Comparison of ENCODE assay signal across 17 mouse cellular contexts in the genomic region with DNA sequence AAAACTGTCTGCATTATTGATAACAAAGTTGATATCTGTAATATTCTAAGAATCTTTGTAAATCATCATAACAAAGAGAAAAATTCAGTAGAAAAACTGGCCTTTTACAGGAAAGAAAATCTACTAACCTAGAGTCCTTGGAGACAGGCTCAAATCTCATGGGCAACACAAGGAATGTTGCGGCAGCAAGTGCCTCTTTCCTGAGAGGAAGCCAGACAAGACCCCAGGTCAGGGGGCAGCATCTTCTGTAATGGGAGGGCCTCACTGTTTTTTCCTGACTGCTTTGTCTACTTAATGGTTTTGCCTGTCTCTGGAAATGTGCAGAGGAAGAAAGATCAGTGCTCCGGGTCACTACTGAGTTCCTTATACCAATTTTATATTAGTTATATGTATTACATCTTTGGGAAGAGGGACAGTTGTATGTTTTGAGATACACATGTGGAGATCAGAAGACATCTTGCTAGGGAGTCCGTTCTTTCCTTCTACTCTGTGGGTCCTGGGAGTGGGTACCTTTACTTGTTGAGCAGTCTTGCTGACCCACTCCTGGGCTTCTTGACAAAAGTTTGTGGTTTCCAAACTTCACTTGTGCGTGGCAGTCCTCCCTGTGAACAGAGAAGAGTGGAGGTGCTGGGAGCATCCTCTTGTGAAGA.
"Had no signal": no experiment of that assay in that cellular context is flagged by ENCODE, and none has a peak within 500 bp of the region (broad histone marks: within the 10 kb centered on the region; RNA-seq: fewer than 3 reads in every experiment).

No protein-coding gene starts in this region.

- H3K4me3 ChIP-seq: kidney, embryonic 15.5 days; liver, embryonic 13.5 days; midbrain, embryonic 12.5 days; midbrain, embryonic 15.5 days; myocyte; neural tube, embryonic 13.5 days; stomach, embryonic 15.5 days had no signal

- H3K27me3 ChIP-seq: kidney, embryonic 15.5 days; liver, embryonic 13.5 days; midbrain, embryonic 12.5 days; midbrain, embryonic 15.5 days; neural tube, embryonic 13.5 days; stomach, embryonic 15.5 days had no signal

- DNase-seq: kidney, adult 8-10 months; kidney, postnatal 10 days; kidney, postnatal 4 days; liver, embryonic 13.5 days; lung, adult 2 months; lung, postnatal 14 days; lung, postnatal 4 days; retina, postnatal 1 day; right cerebral cortex, postnatal 25 days; spleen, adult 18-20 months; thymus, postnatal 25 days had no signal

- H3K27ac ChIP-seq: kidney, embryonic 15.5 days; liver, embryonic 13.5 days; midbrain, embryonic 12.5 days; midbrain, embryonic 15.5 days; neural tube, embryonic 13.5 days; stomach, embryonic 15.5 days had no signal

- H3K4me1 ChIP-seq: kidney, embryonic 15.5 days; liver, embryonic 13.5 days; midbrain, embryonic 12.5 days; midbrain, embryonic 15.5 days; neural tube, embryonic 13.5 days; stomach, embryonic 15.5 days had no signal

- H3K9me3 ChIP-seq: kidney, embryonic 15.5 days; liver, embryonic 13.5 days; midbrain, embryonic 12.5 days; midbrain, embryonic 15.5 days; neural tube, embryonic 13.5 days; stomach, embryonic 15.5 days had no signal

- H3K36me3 ChIP-seq: kidney, embryonic 15.5 days; liver, embryonic 13.5 days; midbrain, embryonic 12.5 days; midbrain, embryonic 15.5 days; neural tube, embryonic 13.5 days; stomach, embryonic 15.5 days had no signal
